Mouse (Mus musculus): ENCODE results near the gene Zfp811. TPM values are rescaled to one million over a fixed set of nuclear protein-coding genes. Genes with fewer than 3 reads are reported as not detected.
A peak's percentile ranks its signal among the peaks of the same experiment; 100 is the strongest.
"Not testable (repeated sequence)": the region's sequence is repeated elsewhere in the genome, so short reads cannot be mapped to it uniquely, and the experiment has no call there.

The Zfp811 gene
- 45.5 and 48.7 TPM in 2 replicates for polyA plus RNA-seq (2015; fragmentation: Nextera tagmentation; extraction: Ambion mirVana)

GRCm38 (mm10) chr17:32809544-32810374, at the start of gene Zfp811:
Gene Zfp811 (minus strand): TSS chr17:32809931.
- under 1% methylated on average over 17 of the region's 17 CpGs for WGBS
- Histone ChIP-seq H3K9ac (ENCODE audit: low read depth, low read length) (peak within 1 kb of the TSS; percentile 79), H3K4me2 (ENCODE audit: low read length) (peak within 1 kb of the TSS; percentile 74), H3K36me3 (ENCODE audit: control insufficient read depth, insufficient read depth, low read length) (peaks cover under 1% of the 10 kb centered on the region; the same call in 1 of the 2 replicates), H3K4me1 (ENCODE audit: control insufficient read depth, insufficient read depth, low read depth, low read length) (peaks cover 16% of the 10 kb centered on the region), H3K27ac (ENCODE audit: low read depth, low read length) (peak within 1 kb of the TSS; percentile 90), H3K27me3 (replicated peaks; ENCODE audit: control insufficient read depth, insufficient read depth, low read length) (no peaks in the 10 kb centered on the region), H3K4me3 (ENCODE audit: low read length) (peak within 1 kb of the TSS; percentile 63), H3K9me3 (ENCODE audit: control insufficient read depth, low read length) (no peaks in the 10 kb centered on the region)
- peak; percentile 96 for ATAC-seq

GRCm38 (mm10) chr17:32856713-32857112, 47.0 kb upstream of the Zfp811 start:
- ATAC-seq; H3K4me2 ChIP-seq (ENCODE audit: low read length): not testable (repeated sequence)
- WGBS, result 78% methylated on average over 2 of the region's 6 CpGs

GRCm38 (mm10) chr17:32851581-32851980, 41.9 kb upstream of the Zfp811 start:
- Histone ChIP-seq H3K4me1 (ENCODE audit: control insufficient read depth, insufficient read depth, low read depth, low read length) (no peaks in the 10 kb centered on the region), H3K9ac (ENCODE audit: low read depth, low read length) (no peak overlapping the region), H3K4me3 (ENCODE audit: low read length) (no peak overlapping the region), H3K9me3 (ENCODE audit: control insufficient read depth, low read length) (no peaks in the 10 kb centered on the region), H3K4me2 (ENCODE audit: low read length) (no peak overlapping the region), H3K27me3 (replicated peaks; ENCODE audit: control insufficient read depth, insufficient read depth, low read length) (no peaks in the 10 kb centered on the region), H3K27ac (ENCODE audit: low read depth, low read length) (no peak overlapping the region), H3K36me3 (ENCODE audit: control insufficient read depth, insufficient read depth, low read length) (no peaks in the 10 kb centered on the region)
- 25% methylated on average over 7 of the region's 7 CpGs for WGBS
- no peak for ATAC-seq

More at GRCm38 (mm10) chr17:32856713-32857112, 47.0 kb upstream of the Zfp811 start:
- not testable (repeated sequence) for H3K27me3 ChIP-seq (replicated peaks; ENCODE audit: control insufficient read depth, insufficient read depth, low read length); H3K4me3 ChIP-seq (ENCODE audit: low read length); H3K27ac ChIP-seq (ENCODE audit: low read depth, low read length); H3K4me1 ChIP-seq (ENCODE audit: control insufficient read depth, insufficient read depth, low read depth, low read length); H3K9me3 ChIP-seq (ENCODE audit: control insufficient read depth, low read length); H3K36me3 ChIP-seq (ENCODE audit: control insufficient read depth, insufficient read depth, low read length); H3K9ac ChIP-seq (ENCODE audit: low read depth, low read length)

- no peaks in the 10 kb centered on the region for H3K4me1 ChIP-seq (ENCODE audit: control insufficient read depth, insufficient read depth, low read depth, low read length)
- no peaks in the 10 kb centered on the region for H3K27me3 ChIP-seq (replicated peaks; ENCODE audit: control insufficient read depth, insufficient read depth, low read length)
- peaks cover 5% of the 10 kb centered on the region; the same call in 1 of the 2 replicates for H3K9me3 ChIP-seq (ENCODE audit: control insufficient read depth, low read length)
- no peak overlapping the region for H3K27ac ChIP-seq (ENCODE audit: low read depth, low read length)
- no peaks in the 10 kb centered on the region for H3K36me3 ChIP-seq (ENCODE audit: control insufficient read depth, insufficient read depth, low read length)
- H3K9ac ChIP-seq (ENCODE audit: low read depth, low read length), result no peak overlapping the region
- no peak for ATAC-seq
- H3K4me2 ChIP-seq (ENCODE audit: low read length), result no peak overlapping the region
- WGBS, result 30% methylated on average over 2 of the region's 2 CpGs
- H3K4me3 ChIP-seq (ENCODE audit: low read length), result no peak overlapping the region
These were observed 31.7 kb upstream of the Zfp811 start for GRCm38 (mm10) chr17:32841388-32841787.

GRCm38 (mm10) chr17:32839083-32839802, 29.5 kb upstream of the Zfp811 start:
- Histone ChIP-seq H3K4me2 (ENCODE audit: low read length) (no peak overlapping the region), H3K27ac (ENCODE audit: low read depth, low read length) (no peak overlapping the region), H3K9ac (ENCODE audit: low read depth, low read length) (no peak overlapping the region), H3K9me3 (ENCODE audit: control insufficient read depth, low read length) (peaks cover 5% of the 10 kb centered on the region; the same call in 1 of the 2 replicates), H3K4me3 (ENCODE audit: low read length) (no peak overlapping the region), H3K4me1 (ENCODE audit: control insufficient read depth, insufficient read depth, low read depth, low read length) (no peaks in the 10 kb centered on the region), H3K27me3 (replicated peaks; ENCODE audit: control insufficient read depth, insufficient read depth, low read length) (no peaks in the 10 kb centered on the region), H3K36me3 (ENCODE audit: control insufficient read depth, insufficient read depth, low read length) (no peaks in the 10 kb centered on the region)
- no peak for ATAC-seq
- 43% methylated on average over 15 of the region's 15 CpGs for WGBS

- ATAC-seq, result no peak
- peak overlapping the region; percentile 89; the same call in 1 of the 2 replicates for H3K9ac ChIP-seq (ENCODE audit: low read depth, low read length)
- no peak overlapping the region; the same call in 1 of the 2 replicates for H3K27ac ChIP-seq (ENCODE audit: low read depth, low read length)
- H3K9me3 ChIP-seq (ENCODE audit: control insufficient read depth, low read length), result no peaks in the 10 kb centered on the region
- H3K4me1 ChIP-seq (ENCODE audit: control insufficient read depth, insufficient read depth, low read depth, low read length), result peaks cover 7% of the 10 kb centered on the region
- 30% methylated on average over 3 of the region's 3 CpGs for WGBS
- H3K27me3 ChIP-seq (replicated peaks; ENCODE audit: control insufficient read depth, insufficient read depth, low read length), result no peaks in the 10 kb centered on the region
- H3K4me3 ChIP-seq (ENCODE audit: low read length), result peak overlapping the region; percentile 76
- peak overlapping the region; percentile 90 for H3K4me2 ChIP-seq (ENCODE audit: low read length)
- peaks cover 7% of the 10 kb centered on the region for H3K36me3 ChIP-seq (ENCODE audit: control insufficient read depth, insufficient read depth, low read length)
These were observed 20.7 kb upstream of the Zfp811 start for GRCm38 (mm10) chr17:32830418-32830782.

GRCm38 (mm10) chr17:32829540-32830417, 20.0 kb upstream of the Zfp811 start, which contains the start of gene Zfp799:
Gene Zfp799 (minus strand): TSS chr17:32830261.
- 1% methylated on average over 35 of the region's 35 CpGs for WGBS
- peak within 1 kb of the TSS; percentile 90 for H3K4me2 ChIP-seq (ENCODE audit: low read length)

GRCm38 (mm10) chr17:32816074-32816784, 6.5 kb upstream of the Zfp811 start:
- Histone ChIP-seq H3K4me3 (ENCODE audit: low read length) (no peak overlapping the region), H3K9ac (ENCODE audit: low read depth, low read length) (no peak overlapping the region), H3K27me3 (replicated peaks; ENCODE audit: control insufficient read depth, insufficient read depth, low read length) (no peaks in the 10 kb centered on the region), H3K4me2 (ENCODE audit: low read length) (no peak overlapping the region), H3K9me3 (ENCODE audit: control insufficient read depth, low read length) (no peaks in the 10 kb centered on the region), H3K27ac (ENCODE audit: low read depth, low read length) (no peak overlapping the region), H3K36me3 (ENCODE audit: control insufficient read depth, insufficient read depth, low read length) (peaks cover 28% of the 10 kb centered on the region), H3K4me1 (ENCODE audit: control insufficient read depth, insufficient read depth, low read depth, low read length) (no peaks in the 10 kb centered on the region; the same call in 1 of the 2 replicates)
- WGBS, result 85% methylated on average over 1 of the region's 1 CpGs
- no peak for ATAC-seq

More at GRCm38 (mm10) chr17:32829540-32830417, 20.0 kb upstream of the Zfp811 start, which contains the start of gene Zfp799:
- H3K9ac ChIP-seq (ENCODE audit: low read depth, low read length), result peak within 1 kb of the TSS; percentile 89
- H3K4me3 ChIP-seq (ENCODE audit: low read length), result peak within 1 kb of the TSS; percentile 76
- peaks cover 7% of the 10 kb centered on the region for H3K36me3 ChIP-seq (ENCODE audit: control insufficient read depth, insufficient read depth, low read length)
- peak within 1 kb of the TSS; percentile 76 for H3K27ac ChIP-seq (ENCODE audit: low read depth, low read length)
- no peaks in the 10 kb centered on the region for H3K9me3 ChIP-seq (ENCODE audit: control insufficient read depth, low read length)
- H3K4me1 ChIP-seq (ENCODE audit: control insufficient read depth, insufficient read depth, low read depth, low read length), result peaks cover 7% of the 10 kb centered on the region
- ATAC-seq, result peak; percentile 100
- H3K27me3 ChIP-seq (replicated peaks; ENCODE audit: control insufficient read depth, insufficient read depth, low read length), result no peaks in the 10 kb centered on the region
